Mouse (Mus musculus) kidney, postnatal 36 days (tissue): ENCODE data around the gene Tnip3.
A peak's percentile ranks its signal among the peaks of the same experiment; 100 is the strongest.

Experiments
- DNase-seq, 2 experiments: peaks; one replicate each; pipeline ENCODE4 v3.0.0; 2021 to 2022; ENCODE audit warnings: mixed read lengths in 2 of 2

Gene Tnip3

GRCm38 (mm10) chr6:65651376-65651775, 126.3 kb downstream of the Tnip3 start:
- no peak for DNase-seq

- no peak for DNase-seq
Observed at GRCm38 (mm10) chr6:65661272-65661671, 136.2 kb downstream of the Tnip3 start.

GRCm38 (mm10) chr6:65662050-65662449, 136.9 kb downstream of the Tnip3 start:
- DNase-seq, result no peak

GRCm38 (mm10) chr6:65663990-65664389, 138.9 kb downstream of the Tnip3 start:
- DNase-seq, result no peak

- no peak for DNase-seq
Observed at GRCm38 (mm10) chr6:65666295-65666694, 141.2 kb downstream of the Tnip3 start.

- no peak for DNase-seq
Observed at GRCm38 (mm10) chr6:65669971-65670370, 144.9 kb downstream of the Tnip3 start.

- peak in 1 of 2 experiments; percentile 19 for DNase-seq
Observed at GRCm38 (mm10) chr6:65670981-65671411, 145.9 kb downstream of the Tnip3 start.

GRCm38 (mm10) chr6:65671451-65671850, 146.3 kb downstream of the Tnip3 start, which contains the start of gene Ndnf:
TSS of gene Ndnf (plus strand) at chr6:65671590.
- DNase-seq, result peak; percentile 46 to 77

- peak in 1 of 2 experiments; percentile 50 for DNase-seq
Observed at GRCm38 (mm10) chr6:65672131-65673031, 147.3 kb downstream of the Tnip3 start.
